Mouse (Mus musculus) spleen, postnatal 36 days (tissue): ENCODE data around the gene Ccdc182.
A peak's percentile ranks its signal among the peaks of the same experiment; 100 is the strongest.

Experiments used
- DNase-seq, 2 experiments: peaks; one replicate each; pipeline ENCODE4 v3.0.0; 2022; ENCODE audit warnings: low spot score in 2 of 2, mixed read lengths in 1 of 2

Gene Ccdc182

GRCm38 (mm10) chr11:88293631-88294393 is at the start of gene Ccdc182:
TSS of gene Ccdc182 (plus strand) at chr11:88294058.
- DNase-seq, result no peak

- no peak for DNase-seq
Measured at GRCm38 (mm10) chr11:88245581-88246170, 48.2 kb upstream of the Ccdc182 start.

GRCm38 (mm10) chr11:88248636-88249035 is 45.2 kb upstream of the Ccdc182 start:
- DNase-seq, result no peak

GRCm38 (mm10) chr11:88250568-88250967 is 43.3 kb upstream of the Ccdc182 start:
- no peak for DNase-seq

- DNase-seq, result no peak
Measured at GRCm38 (mm10) chr11:88251295-88251694, 42.6 kb upstream of the Ccdc182 start.

- peak; percentile 65 to 67 for DNase-seq
Measured at GRCm38 (mm10) chr11:88251972-88252766, 41.7 kb upstream of the Ccdc182 start.

GRCm38 (mm10) chr11:88252767-88253513 is 40.9 kb upstream of the Ccdc182 start:
- DNase-seq, result no peak

GRCm38 (mm10) chr11:88253514-88254167 is 40.2 kb upstream of the Ccdc182 start:
- DNase-seq, result no peak

- DNase-seq, result no peak
Measured at GRCm38 (mm10) chr11:88257700-88258099, 36.2 kb upstream of the Ccdc182 start.

GRCm38 (mm10) chr11:88258212-88258611 is 35.6 kb upstream of the Ccdc182 start:
- DNase-seq, result no peak

- no peak for DNase-seq
Measured at GRCm38 (mm10) chr11:88260463-88260862, 33.4 kb upstream of the Ccdc182 start.

GRCm38 (mm10) chr11:88264889-88265288 is 29.0 kb upstream of the Ccdc182 start:
- DNase-seq, result no peak

GRCm38 (mm10) chr11:88266311-88266710 is 27.5 kb upstream of the Ccdc182 start:
- no peak for DNase-seq

GRCm38 (mm10) chr11:88271870-88272269 is 22.0 kb upstream of the Ccdc182 start:
- DNase-seq, result peak; percentile 8 to 12

GRCm38 (mm10) chr11:88274111-88274879 is 19.6 kb upstream of the Ccdc182 start:
- no peak for DNase-seq

GRCm38 (mm10) chr11:88274901-88275498 is 18.9 kb upstream of the Ccdc182 start:
- no peak for DNase-seq

GRCm38 (mm10) chr11:88275949-88276348 is 17.9 kb upstream of the Ccdc182 start:
- DNase-seq, result no peak

GRCm38 (mm10) chr11:88276534-88277308 is 17.1 kb upstream of the Ccdc182 start:
- no peak for DNase-seq

- DNase-seq, result no peak
Measured at GRCm38 (mm10) chr11:88279006-88279405, 14.9 kb upstream of the Ccdc182 start.
